Mouse (Mus musculus) bone marrow, adult 2 months (tissue): ENCODE measurements around the gene Lipe.

Experiments used
- CTCF ChIP-seq: fragments of 200-500 bp; IDR thresholded peaks from 2 replicates; pipeline ENCODE4 v1.5.1; 2011; ENCODE audit warnings: low read length, control low read depth; ENCODE audit not compliant: control insufficient read depth, insufficient read depth
- POLR2A ChIP-seq: fragments of 200-500 bp; IDR thresholded peaks from 2 replicates; pipeline ENCODE4 v1.6.1; 2011; ENCODE audit warnings: low read depth, mild to moderate bottlenecking, control low read depth, low read length, borderline replicate concordance; ENCODE audit not compliant: control insufficient read depth

GRCm38 (mm10) chr7:25429886-25430784, 31.6 kb upstream of the Lipe start:
- TF ChIP-seq POLR2A (no peak), CTCF (no peak)
